14 mouse cellular contexts compared by ENCODE assay signal in the genomic region with DNA sequence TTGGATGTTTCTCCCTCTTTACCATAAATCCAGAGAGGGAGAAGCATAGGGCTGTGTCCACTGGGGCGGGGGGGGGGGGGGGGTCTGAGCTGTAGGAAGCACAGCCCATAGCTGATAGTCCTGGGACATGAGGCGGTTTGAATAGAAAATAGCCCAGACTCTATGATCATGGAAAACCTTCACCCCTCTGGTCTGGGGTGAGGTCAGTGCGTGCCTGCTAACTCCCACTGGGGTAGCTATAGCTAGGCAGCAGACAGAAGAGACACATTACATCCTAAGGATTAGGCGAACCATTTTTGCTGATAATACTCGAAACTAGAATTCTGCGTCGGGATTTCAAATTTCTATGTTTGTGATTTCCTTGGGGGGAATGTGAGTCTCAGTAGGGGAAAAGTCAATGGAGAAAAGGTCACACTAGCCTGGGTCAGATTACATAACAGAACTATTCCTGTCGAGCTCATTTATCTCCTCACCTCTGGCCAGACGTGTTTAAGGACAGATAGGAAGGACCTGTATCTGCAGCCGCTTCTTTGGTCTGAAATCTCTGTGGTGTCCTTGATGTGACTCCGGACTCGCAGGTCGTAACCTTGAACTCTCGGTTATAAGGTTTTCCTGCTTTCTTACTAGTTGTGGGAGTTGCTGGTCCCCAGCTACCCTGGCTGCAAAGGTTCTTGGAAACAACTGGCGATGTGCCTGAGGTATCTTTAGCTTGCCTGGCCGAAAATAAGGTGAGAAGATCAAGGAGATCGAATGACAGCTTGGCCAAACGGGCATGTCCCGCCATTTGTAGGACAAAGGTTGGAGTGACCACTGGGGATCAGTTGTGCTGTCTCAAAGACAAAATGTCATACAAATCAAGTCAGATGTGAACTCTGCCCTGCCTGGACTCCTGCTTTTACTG. TPM values are rescaled to one million over a fixed set of nuclear protein-coding genes. Genes with fewer than 3 reads are reported as not detected.
DNase-seq lines count a peak whose midpoint lies in the region.
"Had no signal": no experiment of that assay in that cellular context is flagged by ENCODE, and none has a peak within 500 bp of the region (broad histone marks: within the 10 kb centered on the region; RNA-seq: fewer than 3 reads in every experiment).

No protein-coding gene starts in this region.

- H3K4me3 ChIP-seq in heart, embryonic 10.5 days = no peak overlapping the region
- H3K4me3 ChIP-seq: forebrain, embryonic 12.5 days had no signal

- peak overlapping the region; percentile 75 for H3K27ac ChIP-seq in heart, embryonic 10.5 days
- H3K27ac ChIP-seq: forebrain, embryonic 12.5 days had no signal

- DNase-seq in kidney, postnatal 10 days = peak; percentile 37
- DNase-seq in kidney, postnatal 14 days = no peak
- DNase-seq in adrenal gland, postnatal 10 days = peak; percentile 72
- DNase-seq in heart, embryonic 10.5 days (ENCODE audit: low spot score) = no peak
- peak; percentile 62 to 73 for DNase-seq in kidney, postnatal 36 days
- DNase-seq in layer of hippocampus, adult 8-10 months (ENCODE audit: low spot score in 2 of 2) = no peak
- no peak for DNase-seq in T-cell, adult 2 months (ENCODE audit: low spot score)
- DNase-seq: cerebellum, adult 18-20 months; lung, embryonic 14.5 days; retina, postnatal 1 day had no signal

- peaks cover 74% of the 10 kb centered on the region for H3K4me1 ChIP-seq in heart, embryonic 10.5 days

- no peaks in the 10 kb centered on the region for H3K27me3 ChIP-seq in heart, embryonic 10.5 days (ENCODE audit: insufficient read depth, poor library complexity, severe bottlenecking)
- H3K27me3 ChIP-seq: forebrain, embryonic 12.5 days had no signal

- H3K36me3 ChIP-seq in heart, embryonic 10.5 days = no peaks in the 10 kb centered on the region
- H3K36me3 ChIP-seq: forebrain, embryonic 12.5 days had no signal

- 48% methylated on average over 19 of the region's 19 CpGs for WGBS in heart, embryonic 10.5 days

- no peaks in the 10 kb centered on the region for H3K9me3 ChIP-seq in heart, embryonic 10.5 days
- H3K9me3 ChIP-seq: forebrain, embryonic 12.5 days had no signal

RNA-seq across cellular contexts. Expression of a gene that starts 2.9 kb away (rescaled TPM):
- under 1 TPM in 1 of 2 experiments, not detected in 1; 0.61 TPM for total RNA-seq in adrenal gland, postnatal 10 days (2021)
- 0.88 and 2.8 TPM in 2 replicates for polyA plus RNA-seq in heart, embryonic 10.5 days (2016; fragmentation: Nextera tagmentation; extraction: Ambion mirVana)
- total RNA-seq in layer of hippocampus, adult 8-10 months (2022) = not detected
- total RNA-seq: left cerebral cortex, postnatal 10 days had no signal
- polyA plus RNA-seq: embryonic facial prominence, embryonic 11.5 days; urinary bladder, adult 2 months had no signal

RNA-seq across cellular contexts. Expression of a gene that starts 16.1 kb away (rescaled TPM):
- total RNA-seq in adrenal gland, postnatal 10 days (2021) = 100 to 1,000 TPM; 601 to 945 TPM
- 59.9 and 75.5 TPM in 2 replicates for polyA plus RNA-seq in heart, embryonic 10.5 days (2016; fragmentation: Nextera tagmentation; extraction: Ambion mirVana)
- total RNA-seq in layer of hippocampus, adult 8-10 months (2022) = 10 to 100 TPM; 23.9 to 39.1 (median 31.6) TPM

RNA-seq across cellular contexts. Expression of a gene that starts 20.1 kb away (rescaled TPM):
- total RNA-seq in adrenal gland, postnatal 10 days (2021) = 10 to 100 TPM; 29.3 to 34.3 TPM
- 37.1 and 37.2 TPM in 2 replicates for polyA plus RNA-seq in heart, embryonic 10.5 days (2016; fragmentation: Nextera tagmentation; extraction: Ambion mirVana)
- 10 to 100 TPM; 30.1 to 38.6 (median 32.5) TPM for total RNA-seq in layer of hippocampus, adult 8-10 months (2022)

RNA-seq across cellular contexts. Expression of a gene that starts 22.6 kb away (rescaled TPM):
- total RNA-seq in adrenal gland, postnatal 10 days (2021) = under 1 TPM; 0.54 to 0.55 TPM
- 6.8 and 10.4 TPM in 2 replicates for polyA plus RNA-seq in heart, embryonic 10.5 days (2016; fragmentation: Nextera tagmentation; extraction: Ambion mirVana)
- total RNA-seq in layer of hippocampus, adult 8-10 months (2022) = 10 to 100 TPM; 49.5 to 56.2 (median 52.6) TPM

RNA-seq across cellular contexts. Expression of a gene that starts 27.1 kb away (rescaled TPM):
- 10 to 100 TPM; 33.3 to 42.6 TPM for total RNA-seq in adrenal gland, postnatal 10 days (2021)
- 4.7 and 4.8 TPM in 2 replicates for polyA plus RNA-seq in heart, embryonic 10.5 days (2016; fragmentation: Nextera tagmentation; extraction: Ambion mirVana)
- 10 to 100 TPM; 29.9 to 34.2 (median 31.4) TPM for total RNA-seq in layer of hippocampus, adult 8-10 months (2022)

Comparison
In these comparisons a context has a peak if more than half of its experiments do, and no peak if none do; other contexts are left out.
1. DNase-seq: peak in kidney, postnatal 10 days (single experiment), adrenal gland, postnatal 10 days (single experiment) and kidney, postnatal 36 days (2 of 2); none in kidney, postnatal 14 days (single experiment), heart, embryonic 10.5 days (single experiment), layer of hippocampus, adult 8-10 months (0 of 2) and T-cell, adult 2 months (single experiment).
2. RNA of a gene that starts 16.1 kb away (total RNA-seq): 601 to 945 TPM in adrenal gland, postnatal 10 days; 23.9 to 39.1 TPM in layer of hippocampus, adult 8-10 months; every median in the first group is over 10 times any median in the second.